Mouse (Mus musculus) left cerebral cortex, postnatal 36 days (tissue): ENCODE measurements around the gene Drap1. TPM values are rescaled to one million over a fixed set of nuclear protein-coding genes. Genes with fewer than 3 reads are reported as not detected.
A peak's percentile ranks its signal among the peaks of the same experiment; 100 is the strongest.
"Not testable (repeated sequence)": the region's sequence is repeated elsewhere in the genome, so short reads cannot be mapped to it uniquely, and the experiment has no call there.

ENCODE experiments used
- DNase-seq, 2 experiments: peaks; one replicate each; pipeline ENCODE4 v3.0.0; 2021 to 2022; ENCODE audit warnings: low spot score in 2 of 2, mixed read lengths in 1 of 2
- intact Hi-C: fragments of 180-260 bp; cut with DNase I; formaldehyde crosslinking; loops from one replicate; pipeline ENCODE4 v1.15.1; 2025
- total RNA-seq, 2 experiments: library from RNA; stranded (reverse); gene quantifications; 2 replicates each; pipeline ENCODE4 v1.2.3; 2021

Drap1 gene
- total RNA-seq, 2 experiments from 2014 or later, result 245 to 260 TPM

- DNase-seq, result no peak
- intact Hi-C loops, result no loop called here
Measured at GRCm38 (mm10) chr19:5423561-5423960, 1.2 kb downstream of the Drap1 start.

DNA sequence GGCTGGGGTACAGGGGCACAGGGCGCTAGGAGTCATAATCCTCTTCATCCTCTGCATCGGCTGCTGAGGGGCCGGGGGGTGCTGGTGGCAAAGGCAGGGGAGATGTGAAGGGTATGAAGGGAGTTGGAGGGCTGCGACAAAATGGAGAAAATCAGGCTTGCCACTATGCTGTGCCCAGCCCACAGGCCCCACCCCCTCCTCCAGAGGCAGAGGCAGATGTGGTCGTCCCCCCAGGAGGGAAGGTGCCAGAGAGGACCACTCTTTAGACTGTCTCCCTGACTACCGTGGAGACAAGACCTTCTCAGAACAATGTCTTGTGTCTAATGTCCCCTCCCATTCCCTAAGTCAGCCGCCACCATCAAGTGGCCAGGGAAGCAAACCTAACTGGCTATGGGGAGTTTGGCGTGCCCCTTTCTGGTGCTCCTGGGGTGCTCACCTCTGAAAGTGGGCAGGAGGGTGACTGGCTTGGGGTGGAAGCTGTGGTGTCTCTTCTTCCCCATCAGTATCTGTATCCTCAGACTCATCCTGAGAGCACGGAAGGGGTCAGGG, 1.8 kb downstream of the Drap1 start:
- intact Hi-C loops, result no loop called here
- no peak for DNase-seq

- intact Hi-C loops, result no loop called here
Measured at GRCm38 (mm10) chr19:5422267-5422666, 2.5 kb downstream of the Drap1 start.

DNA sequence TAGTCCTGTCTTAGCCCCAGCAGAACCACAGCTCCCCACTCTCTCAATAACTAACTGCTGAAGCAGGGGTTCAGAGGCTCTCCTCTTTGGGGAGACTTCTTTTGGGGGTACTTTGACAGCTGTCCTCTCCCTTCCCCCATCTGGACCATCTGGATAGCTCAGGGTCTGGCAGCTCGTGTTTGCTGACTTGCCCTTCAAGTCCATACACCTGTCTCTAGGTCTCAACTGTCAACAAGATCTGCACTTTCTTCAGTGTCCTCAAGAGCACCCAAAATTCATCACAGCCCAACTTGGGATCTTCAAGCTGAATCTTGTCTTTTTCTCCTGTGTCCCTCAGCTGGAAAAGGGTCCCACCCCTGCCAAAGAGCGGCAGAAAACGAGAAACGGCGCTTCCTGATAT, 3.0 kb downstream of the Drap1 start:
- DNase-seq, result no peak
- intact Hi-C loops, result no loop called here

More at GRCm38 (mm10) chr19:5422267-5422666, 2.5 kb downstream of the Drap1 start:
- no peak for DNase-seq

DNA sequence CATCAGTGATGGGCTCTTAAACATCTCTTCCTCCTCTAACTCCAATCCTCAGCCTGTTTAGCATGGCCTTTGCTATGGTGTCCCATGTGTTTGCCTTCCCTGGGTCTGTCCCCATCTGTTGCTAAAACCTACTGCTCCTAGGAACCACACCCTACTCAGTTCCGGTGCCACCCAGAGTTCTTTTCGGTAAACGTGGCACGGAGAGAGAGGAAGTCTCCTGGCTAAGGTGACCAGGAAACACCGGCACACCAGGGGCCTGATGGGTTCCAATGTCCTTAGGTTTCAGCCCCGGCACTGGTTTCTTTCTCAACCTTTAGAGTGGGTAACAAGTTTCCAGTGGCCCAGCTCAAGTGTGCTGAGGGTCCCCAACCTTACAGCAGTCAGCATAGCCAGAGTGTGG, 4.2 kb downstream of the Drap1 start:
- intact Hi-C loops, result no loop called here
- no peak for DNase-seq

- intact Hi-C loops, result no loop called here
- no peak for DNase-seq
Measured at GRCm38 (mm10) chr19:5419630-5420029, 5.1 kb downstream of the Drap1 start.

- intact Hi-C loops, result no loop called here
- DNase-seq, result no peak
Measured at GRCm38 (mm10) chr19:5418750-5419466, 5.9 kb downstream of the Drap1 start.

GRCm38 (mm10) chr19:5414534-5414957, 10.2 kb downstream of the Drap1 start:
- no peak for DNase-seq
- intact Hi-C loops, result no loop called here

DNA sequence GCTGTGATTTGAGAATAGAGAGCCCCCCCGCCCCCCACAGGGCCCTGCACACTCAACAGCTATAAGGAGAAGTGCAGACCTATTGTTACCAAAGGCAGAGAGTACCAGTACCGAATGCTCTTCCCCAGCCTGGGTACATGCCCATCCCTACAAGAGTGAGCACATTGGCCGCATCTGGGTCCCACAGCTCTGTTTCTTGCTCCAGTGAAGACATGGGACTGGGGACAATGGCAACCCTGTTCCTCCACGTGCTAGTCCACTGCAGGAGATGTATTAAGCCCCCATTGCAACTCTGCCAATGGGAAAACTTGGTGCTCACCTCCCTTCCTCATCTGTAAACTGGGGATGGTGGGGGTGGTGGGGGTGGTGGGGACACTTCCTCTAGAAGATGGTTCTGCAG, 10.9 kb downstream of the Drap1 start:
- intact Hi-C loops, result no loop called here
- DNase-seq, result no peak

- intact Hi-C loops, result no loop called here
- no peak for DNase-seq
Measured at GRCm38 (mm10) chr19:5411961-5412360, 12.8 kb downstream of the Drap1 start.

GRCm38 (mm10) chr19:5410641-5411040, 14.1 kb downstream of the Drap1 start:
- intact Hi-C loops, result no loop called here
- no peak for DNase-seq

DNA sequence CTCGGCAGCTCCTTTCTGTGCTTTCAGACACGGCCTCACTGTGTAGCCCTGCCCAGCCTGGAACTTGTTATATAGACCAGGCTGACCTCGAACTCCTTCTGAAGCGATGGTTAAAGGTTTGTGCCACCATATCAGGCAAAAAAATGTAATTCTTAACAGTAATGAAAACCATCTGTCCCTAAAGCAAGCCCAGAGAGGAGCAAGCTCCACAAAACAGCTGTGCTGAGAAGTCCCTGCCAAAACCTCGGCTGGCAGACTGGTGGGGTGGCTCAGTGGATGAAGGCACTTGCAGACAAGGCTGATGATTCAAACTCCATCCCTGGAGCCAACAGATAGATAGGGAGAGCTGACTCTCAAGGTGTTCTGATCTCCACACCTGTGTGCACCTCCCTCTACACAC, 15.7 kb downstream of the Drap1 start:
- intact Hi-C loops, result no loop called here

GRCm38 (mm10) chr19:5408057-5409001, 16.4 kb downstream of the Drap1 start:
- no peak for DNase-seq
- intact Hi-C loops, result no loop called here

More for the DNA sequence above, 15.7 kb downstream of the Drap1 start:
- DNase-seq, result no peak

- intact Hi-C loops, result no loop called here
- peak in 1 of 2 experiments; percentile 40 for DNase-seq
Measured at GRCm38 (mm10) chr19:5407133-5407532, 17.6 kb downstream of the Drap1 start.

DNA sequence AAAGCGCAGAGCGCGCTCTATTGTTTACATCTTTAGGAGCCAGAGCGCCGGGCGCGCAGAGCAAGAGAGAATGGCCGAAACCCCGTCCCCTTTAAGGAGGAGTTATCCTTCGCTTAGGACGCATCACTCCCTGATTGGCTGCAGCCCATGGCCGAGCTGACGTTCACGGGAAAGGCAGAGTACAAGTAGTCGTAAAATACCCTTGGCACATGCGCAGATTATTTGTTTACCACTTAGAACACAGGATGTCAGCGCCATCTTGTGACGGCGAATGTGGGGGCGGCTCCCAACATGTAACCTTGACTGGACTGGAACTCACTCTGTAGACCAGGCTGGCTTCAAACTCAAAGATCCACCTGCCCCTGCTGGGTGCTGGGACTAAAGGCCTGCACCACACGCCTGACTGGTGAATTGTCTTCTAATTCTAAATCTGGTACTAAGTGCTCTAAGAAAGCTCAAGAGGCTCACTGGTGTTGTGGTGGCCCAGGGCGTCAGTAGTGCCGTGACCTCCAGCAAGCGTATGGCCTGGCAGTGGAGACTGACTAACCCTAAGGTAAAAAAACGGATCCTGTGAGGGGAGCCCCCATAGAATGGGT, 18.1 kb downstream of the Drap1 start:
- intact Hi-C loops, result not testable (repeated sequence)
- peak in 1 of 2 experiments; percentile 43 for DNase-seq

GRCm38 (mm10) chr19:5405924-5406323, 18.9 kb downstream of the Drap1 start:
- intact Hi-C loops, result no loop called here

GRCm38 (mm10) chr19:5402293-5402692, 22.5 kb downstream of the Drap1 start, which contains the start of gene Tsga10ip:
Gene Tsga10ip (minus strand): TSS chr19:5402526.
- intact Hi-C loops, result no loop called here
- no peak for DNase-seq

More at GRCm38 (mm10) chr19:5405924-5406323, 18.9 kb downstream of the Drap1 start:
- no peak for DNase-seq

DNA sequence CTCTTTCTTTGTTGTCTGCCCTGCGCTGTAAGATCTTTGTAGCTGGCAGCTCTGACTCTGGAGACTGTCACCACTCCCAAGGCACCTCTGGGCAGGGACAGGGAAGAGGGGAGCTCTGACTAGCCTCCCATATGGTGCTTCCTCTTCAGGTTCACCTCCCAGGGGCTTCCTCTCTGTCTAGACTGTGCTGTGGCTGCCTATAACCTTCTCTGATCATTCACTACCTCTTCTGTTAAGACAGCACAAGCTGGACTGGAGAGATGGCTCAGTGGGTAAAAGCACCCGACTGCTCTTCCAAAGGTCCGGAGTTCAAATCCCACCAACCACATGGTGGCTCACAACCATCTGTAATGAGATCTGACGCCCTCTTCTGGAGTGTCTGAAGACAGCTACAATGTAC, 23.7 kb downstream of the Drap1 start:
- intact Hi-C loops, DNase-seq: not testable (repeated sequence)

GRCm38 (mm10) chr19:5395371-5395770, 29.4 kb downstream of the Drap1 start:
- no peak for DNase-seq
- intact Hi-C loops, result no loop called here

DNA sequence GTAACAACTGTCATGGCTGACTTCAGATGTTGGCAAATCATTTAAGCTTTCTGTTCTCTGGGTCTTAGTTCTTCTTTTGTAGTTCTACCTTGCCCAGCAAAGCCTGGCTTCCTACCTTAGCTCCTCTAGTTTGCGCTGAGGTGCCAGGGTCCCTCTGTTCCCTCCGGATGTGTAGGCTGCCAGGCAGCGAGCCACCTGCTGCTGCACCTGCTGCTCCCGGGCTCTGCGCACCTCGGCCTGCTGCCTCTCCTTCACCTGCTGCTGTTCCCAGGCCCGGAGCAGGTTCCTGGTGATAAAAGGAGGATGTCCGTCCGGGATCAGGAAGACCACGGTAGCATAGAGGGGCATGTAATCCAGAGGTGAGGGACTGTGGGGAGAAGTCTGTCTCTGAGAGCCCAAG, 30.6 kb downstream of the Drap1 start:
- DNase-seq, result no peak
- intact Hi-C loops, result no loop called here
